In genomic region chr3:17659988-17660387, GRCm38 (mm10) we compare ENCODE assay signal across 4 mouse cellular contexts.
DNase-seq lines count a peak whose midpoint lies in the region.
"Not testable (repeated sequence)": the region's sequence is repeated elsewhere in the genome, so short reads cannot be mapped to it uniquely, and the experiment has no call there.

No protein-coding gene starts in this region.

- peak; percentile 59 for DNase-seq in ES-CJ7 (ENCODE audit: low read depth, low spot score)
- DNase-seq in ES-E14 (ENCODE audit: low read depth, low spot score): peak; percentile 47
- DNase-seq in R1 (ENCODE audit: low read depth, low spot score): peak; percentile 82
- peak; percentile 81 for DNase-seq in ZHBTc4 (ENCODE audit: low read depth, low spot score)

- not testable (repeated sequence) for H3K9me3 ChIP-seq in ES-E14 (ENCODE audit: control insufficient read depth, insufficient read depth, low read depth, low read length)

- H3K36me3 ChIP-seq in ES-E14 (ENCODE audit: control insufficient read depth, insufficient read depth, low read length, poor library complexity, severe bottlenecking): not testable (repeated sequence)

- not testable (repeated sequence) for H3K4me1 ChIP-seq in ES-E14 (ENCODE audit: control insufficient read depth in 2 of 2, insufficient read depth in 2 of 2, low read length in 2 of 2, poor library complexity in 1 of 2)

- H3K9ac ChIP-seq in ES-E14 (ENCODE audit: insufficient read depth, low read depth, low read length, poor library complexity, severe bottlenecking): not testable (repeated sequence)

- H3K27ac ChIP-seq in ES-E14 (ENCODE audit: insufficient read depth, low read depth, low read length, poor library complexity, severe bottlenecking): not testable (repeated sequence)

- H3K4me3 ChIP-seq in ES-E14 (ENCODE audit: insufficient read depth in 1 of 2, low read depth in 1 of 2, low read length in 2 of 2, poor library complexity in 1 of 2, severe bottlenecking in 1 of 2): not testable (repeated sequence)

- in situ Hi-C loops in ES-E14 (cut with MboI; ENCODE audit: low sequenced_read_pairs in 2 of 2, unreplicated experiment in 2 of 2): not testable (repeated sequence)
